Mouse (Mus musculus): ENCODE data around the gene Higd1c.

DNA sequence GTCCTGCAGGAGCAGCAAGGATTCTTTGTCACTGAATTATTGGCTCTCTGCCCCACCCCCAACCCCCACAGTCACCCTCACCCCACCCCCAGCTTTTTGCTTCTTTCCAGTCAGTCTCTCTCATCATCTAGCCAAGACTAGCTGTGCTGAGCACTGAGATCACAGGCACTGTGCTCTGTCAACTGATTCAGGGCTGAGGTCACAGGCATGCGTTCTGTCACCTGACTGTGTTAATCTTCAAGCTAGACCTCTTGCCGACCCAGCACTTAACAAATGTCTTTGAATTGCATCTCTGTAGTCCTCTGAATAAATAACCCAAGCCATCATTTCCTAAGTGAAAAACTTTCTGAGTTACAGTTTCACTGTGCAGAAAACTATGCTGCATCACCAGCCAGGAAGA, 14.8 kb upstream of the Higd1c start:
- TF ChIP-seq CTCF (IDR thresholded peaks at IDR 0.05; ENCODE audit: borderline replicate concordance, insufficient read depth, low read depth, low read length) (no peak), POLR2A (IDR thresholded peaks at IDR 0.05; ENCODE audit: borderline replicate concordance, insufficient read depth, low read length) (no peak)

Data from cerebellum, adult 2 months (tissue).